Comparison of ENCODE assay signal across 10 mouse cellular contexts in the genomic region with DNA sequence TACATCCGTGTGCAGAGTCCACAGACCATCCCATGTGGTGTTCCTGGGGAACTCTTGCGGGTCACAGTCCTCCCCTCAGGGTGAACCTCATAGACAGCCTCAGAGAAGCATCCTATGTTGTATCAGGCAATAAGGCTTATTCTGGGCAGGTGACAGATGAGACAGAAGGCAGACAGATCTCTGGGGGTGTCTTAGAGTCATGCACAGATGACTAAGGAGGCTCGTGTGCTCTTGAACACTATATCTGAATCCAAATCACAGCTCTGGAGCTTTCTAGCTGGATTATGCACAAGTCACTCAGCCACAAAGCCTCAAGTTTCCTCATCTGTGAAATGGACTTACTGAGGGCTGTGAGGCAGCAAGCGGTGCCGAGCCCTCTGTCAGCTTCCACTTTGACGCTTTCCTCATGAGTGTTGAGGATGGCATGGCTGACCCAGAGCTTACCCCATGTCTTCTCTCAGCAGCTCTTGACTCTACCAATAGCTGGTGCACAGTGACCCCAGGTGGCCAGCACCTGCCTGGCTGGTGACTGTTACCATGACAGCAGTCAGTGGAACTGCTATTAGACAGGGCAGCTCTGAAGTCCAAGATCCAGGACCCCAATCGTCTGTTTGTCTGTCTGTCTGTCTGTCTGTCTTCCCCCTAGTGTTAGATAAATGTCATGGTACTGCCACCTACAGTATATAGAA.
DNase-seq lines count a peak whose midpoint lies in the region; ATAC-seq and TF ChIP-seq lines count a peak whose summit lies in the region.
"Had no signal": no experiment of that assay in that cellular context is flagged by ENCODE, and none has a peak within 500 bp of the region (broad histone marks: within the 10 kb centered on the region; RNA-seq: fewer than 3 reads in every experiment).

No protein-coding gene starts in this region.

- no peak overlapping the region for H3K4me3 ChIP-seq in neural tube, embryonic 12.5 days
- H3K4me3 ChIP-seq in embryonic fibroblast, embryonic 13.5 days (ENCODE audit: insufficient read depth, low read length), result no peak overlapping the region
- no peak overlapping the region for H3K4me3 ChIP-seq in lung, embryonic 14.5 days (ENCODE audit: low read depth, low read length)
- H3K4me3 ChIP-seq: erythroblast, embryonic 14.5 days; lung, embryonic 15.5 days had no signal

- no peaks in the 10 kb centered on the region for H3K27me3 ChIP-seq in neural tube, embryonic 12.5 days (replicated peaks)
- no peaks in the 10 kb centered on the region for H3K27me3 ChIP-seq in lung, embryonic 14.5 days (ENCODE audit: insufficient read depth, low read length)
- H3K27me3 ChIP-seq: lung, embryonic 15.5 days had no signal

- H3K9ac ChIP-seq in neural tube, embryonic 12.5 days, result no peak overlapping the region
- no peak overlapping the region for H3K9ac ChIP-seq in lung, embryonic 14.5 days
- H3K9ac ChIP-seq: lung, embryonic 15.5 days had no signal

- no peaks in the 10 kb centered on the region; the same call in 1 of the 2 replicates for H3K9me3 ChIP-seq in neural tube, embryonic 12.5 days
- H3K9me3 ChIP-seq in lung, embryonic 14.5 days (ENCODE audit: low read depth, low read length), result no peaks in the 10 kb centered on the region
- H3K9me3 ChIP-seq: lung, embryonic 15.5 days had no signal

- DNase-seq in neural tube, embryonic 10.5 days (ENCODE audit: extremely low spot score, low spot score), result no peak
- DNase-seq in adrenal gland, postnatal 10 days, result peak; percentile 62
- peak; percentile 38 for DNase-seq in induced T-regulatory cell, adult 2 months (ENCODE audit: low read depth)
- DNase-seq in lung, embryonic 14.5 days, result peak; percentile 73
- peak; percentile 39 to 41 for DNase-seq in urinary bladder, postnatal 36 days (ENCODE audit: low spot score in 2 of 2)
- no peak for DNase-seq in frontal cortex, postnatal 25 days (ENCODE audit: low spot score in 2 of 2)

- no peak overlapping the region for H3K4me2 ChIP-seq in neural tube, embryonic 12.5 days (replicated peaks)
- H3K4me2 ChIP-seq in lung, embryonic 14.5 days, result no peak overlapping the region
- H3K4me2 ChIP-seq: lung, embryonic 15.5 days had no signal

- peaks cover 4% of the 10 kb centered on the region; the same call in 1 of the 2 replicates for H3K4me1 ChIP-seq in neural tube, embryonic 12.5 days
- peaks cover 3% of the 10 kb centered on the region; the same call in 1 of the 2 replicates for H3K4me1 ChIP-seq in embryonic fibroblast, embryonic 13.5 days (ENCODE audit: control insufficient read depth, insufficient read depth, low read length)
- H3K4me1 ChIP-seq in lung, embryonic 14.5 days (ENCODE audit: insufficient read depth), result peaks cover 4% of the 10 kb centered on the region; the same call in 1 of the 2 replicates

- peak; percentile 70; the same call in 1 of the 2 replicates for TF ChIP-seq CTCF in embryonic fibroblast, embryonic 13.5 days (IDR thresholded peaks at IDR 0.05; ENCODE audit: borderline replicate concordance, insufficient read depth, low read length)
- TF ChIP-seq CTCF in lung, embryonic 14.5 days (IDR thresholded peaks at IDR 0.05; ENCODE audit: low read depth), result peak; percentile 83

- no peaks in the 10 kb centered on the region for H3K36me3 ChIP-seq in neural tube, embryonic 12.5 days
- H3K36me3 ChIP-seq in lung, embryonic 14.5 days (ENCODE audit: insufficient read depth), result no peaks in the 10 kb centered on the region
- H3K36me3 ChIP-seq: lung, embryonic 15.5 days had no signal

- no peak for TF ChIP-seq POLR2A in embryonic fibroblast, embryonic 13.5 days (IDR thresholded peaks at IDR 0.05; ENCODE audit: low read depth, low read length)

- WGBS in neural tube, embryonic 12.5 days, result 79% methylated on average over 7 of the region's 7 CpGs
- WGBS in lung, embryonic 14.5 days, result 64% methylated on average over 7 of the region's 7 CpGs

- ATAC-seq in neural tube, embryonic 12.5 days (ENCODE audit: low FRiP score, low read depth), result peak; percentile 53; the same call in 1 of the 2 replicates
- ATAC-seq in lung, embryonic 14.5 days (ENCODE audit: insufficient read depth), result peak; percentile 65

- H3K27ac ChIP-seq in neural tube, embryonic 12.5 days, result no peak overlapping the region
- no peak overlapping the region for H3K27ac ChIP-seq in embryonic fibroblast, embryonic 13.5 days (ENCODE audit: insufficient read depth, low read length)
- no peak overlapping the region for H3K27ac ChIP-seq in lung, embryonic 14.5 days (ENCODE audit: low read depth)
- H3K27ac ChIP-seq: lung, embryonic 15.5 days had no signal

Comparison
In these comparisons a context has a peak if more than half of its experiments do, and no peak if none do; other contexts are left out.
1. DNase-seq: peak in adrenal gland, postnatal 10 days (single experiment), induced T-regulatory cell, adult 2 months (single experiment), lung, embryonic 14.5 days (single experiment) and urinary bladder, postnatal 36 days (2 of 2); none in neural tube, embryonic 10.5 days (single experiment) and frontal cortex, postnatal 25 days (0 of 2).